Mouse (Mus musculus): ENCODE data around the gene Axl. TPM values are rescaled to one million over a fixed set of nuclear protein-coding genes. Genes with fewer than 3 reads are reported as not detected.

Gene Axl
- polyA plus RNA-seq, 2 experiments = 80.2 to 132 TPM

GRCm38 (mm10) chr7:25755468-25755833 is 33.1 kb downstream of the Axl start:
- DNase-seq (ENCODE audit: low spot score) = peak; percentile 80
- no peak for TF ChIP-seq POLR2A (IDR thresholded peaks at IDR 0.05; ENCODE audit: borderline replicate concordance, extremely low read depth, insufficient read depth, insufficient read length)

GRCm38 (mm10) chr7:25754738-25755467 is 33.6 kb downstream of the Axl start, which contains the start of gene Hnrnpul1:
TSS of gene Hnrnpul1 (minus strand) at chr7:25754757.
- WGBS = under 1% methylated on average over 52 of the region's 55 CpGs
- no peak; the same call in 1 of the 2 replicates for TF ChIP-seq POLR2A (IDR thresholded peaks at IDR 0.05; ENCODE audit: borderline replicate concordance, extremely low read depth, insufficient read depth, insufficient read length)
- ATAC-seq (ENCODE audit: low FRiP score, low read depth) = peak; percentile 93
- Histone ChIP-seq H3K9me3 (ENCODE audit: control insufficient read depth, low read length) (no peaks in the 10 kb centered on the region), H3K36me3 (ENCODE audit: control insufficient read depth, insufficient read depth, low read length) (peaks cover 40% of the 10 kb centered on the region), H3K27ac (replicated peaks; ENCODE audit: low read depth, low read length) (peak within 1 kb of the TSS; percentile 97), H3K4me3 (replicated peaks; ENCODE audit: low read length) (peak within 1 kb of the TSS; percentile 98), H3K4me2 (replicated peaks; ENCODE audit: low read depth, low read length, severe bottlenecking) (peak within 1 kb of the TSS; percentile 96), H3K9ac (ENCODE audit: low read depth, low read length, severe bottlenecking) (peak within 1 kb of the TSS; percentile 99), H3K4me1 (ENCODE audit: control insufficient read depth, insufficient read depth, low read length) (peaks cover 13% of the 10 kb centered on the region), H3K27me3 (ENCODE audit: control insufficient read depth, insufficient read depth, low read length) (no peaks in the 10 kb centered on the region)
- DNase-seq (ENCODE audit: low spot score) = peak; percentile 100

More at GRCm38 (mm10) chr7:25755468-25755833, 33.1 kb downstream of the Axl start:
- ATAC-seq (ENCODE audit: low FRiP score, low read depth) = peak; percentile 35
- Histone ChIP-seq H3K4me3 (replicated peaks; ENCODE audit: low read length) (peak overlapping the region; percentile 98), H3K36me3 (ENCODE audit: control insufficient read depth, insufficient read depth, low read length) (peaks cover 41% of the 10 kb centered on the region), H3K27me3 (ENCODE audit: control insufficient read depth, insufficient read depth, low read length) (no peaks in the 10 kb centered on the region), H3K4me1 (ENCODE audit: control insufficient read depth, insufficient read depth, low read length) (peaks cover 13% of the 10 kb centered on the region), H3K9ac (ENCODE audit: low read depth, low read length, severe bottlenecking) (peak overlapping the region; percentile 47), H3K9me3 (ENCODE audit: control insufficient read depth, low read length) (no peaks in the 10 kb centered on the region), H3K4me2 (replicated peaks; ENCODE audit: low read depth, low read length, severe bottlenecking) (peak overlapping the region; percentile 96), H3K27ac (replicated peaks; ENCODE audit: low read depth, low read length) (peak overlapping the region; percentile 97)
- WGBS = under 1% methylated on average over 15 of the region's 15 CpGs

GRCm38 (mm10) chr7:25754439-25754737 is 34.1 kb downstream of the Axl start:
- WGBS = 0% methylated on average over 25 of the region's 30 CpGs
- no peaks in the 10 kb centered on the region for H3K9me3 ChIP-seq (ENCODE audit: control insufficient read depth, low read length)
- TF ChIP-seq POLR2A (IDR thresholded peaks at IDR 0.05; ENCODE audit: borderline replicate concordance, extremely low read depth, insufficient read depth, insufficient read length) = peak; percentile 65; the same call in 1 of the 2 replicates
- peak overlapping the region; percentile 97 for H3K27ac ChIP-seq (replicated peaks; ENCODE audit: low read depth, low read length)
- H3K4me1 ChIP-seq (ENCODE audit: control insufficient read depth, insufficient read depth, low read length) = peaks cover 13% of the 10 kb centered on the region
- DNase-seq (ENCODE audit: low spot score) (no peak), ATAC-seq (ENCODE audit: low FRiP score, low read depth) (no peak)
- no peaks in the 10 kb centered on the region for H3K27me3 ChIP-seq (ENCODE audit: control insufficient read depth, insufficient read depth, low read length)
- H3K9ac ChIP-seq (ENCODE audit: low read depth, low read length, severe bottlenecking) = peak overlapping the region; percentile 99
- H3K4me3 ChIP-seq (replicated peaks; ENCODE audit: low read length) = peak overlapping the region; percentile 98
- peak overlapping the region; percentile 83 for H3K4me2 ChIP-seq (replicated peaks; ENCODE audit: low read depth, low read length, severe bottlenecking)
- peaks cover 41% of the 10 kb centered on the region for H3K36me3 ChIP-seq (ENCODE audit: control insufficient read depth, insufficient read depth, low read length)

GRCm38 (mm10) chr7:25753643-25754438 is 34.7 kb downstream of the Axl start:
- H3K9ac ChIP-seq (ENCODE audit: low read depth, low read length, severe bottlenecking) = peak overlapping the region; percentile 99
- no peak for DNase-seq (ENCODE audit: low spot score)
- peak overlapping the region; percentile 97 for H3K27ac ChIP-seq (replicated peaks; ENCODE audit: low read depth, low read length)
- no peak for TF ChIP-seq POLR2A (IDR thresholded peaks at IDR 0.05; ENCODE audit: borderline replicate concordance, extremely low read depth, insufficient read depth, insufficient read length)
- peak overlapping the region; percentile 98 for H3K4me3 ChIP-seq (replicated peaks; ENCODE audit: low read length)
- H3K27me3 ChIP-seq (ENCODE audit: control insufficient read depth, insufficient read depth, low read length) = no peaks in the 10 kb centered on the region
- H3K4me2 ChIP-seq (replicated peaks; ENCODE audit: low read depth, low read length, severe bottlenecking) = peak overlapping the region; percentile 83
- no peaks in the 10 kb centered on the region for H3K9me3 ChIP-seq (ENCODE audit: control insufficient read depth, low read length)
- ATAC-seq (ENCODE audit: low FRiP score, low read depth) = peak; percentile 0
- peaks cover 13% of the 10 kb centered on the region for H3K4me1 ChIP-seq (ENCODE audit: control insufficient read depth, insufficient read depth, low read length)
- WGBS = 1% methylated on average over 43 of the region's 46 CpGs
- H3K36me3 ChIP-seq (ENCODE audit: control insufficient read depth, insufficient read depth, low read length) = peaks cover 41% of the 10 kb centered on the region

GRCm38 (mm10) chr7:25753076-25753475 is 35.4 kb downstream of the Axl start:
- DNase-seq (ENCODE audit: low spot score) (no peak), ATAC-seq (ENCODE audit: low FRiP score, low read depth) (no peak)
- H3K9ac ChIP-seq (ENCODE audit: low read depth, low read length, severe bottlenecking) = peak overlapping the region; percentile 99
- H3K36me3 ChIP-seq (ENCODE audit: control insufficient read depth, insufficient read depth, low read length) = peaks cover 43% of the 10 kb centered on the region
- no peak for TF ChIP-seq POLR2A (IDR thresholded peaks at IDR 0.05; ENCODE audit: borderline replicate concordance, extremely low read depth, insufficient read depth, insufficient read length)
- H3K4me3 ChIP-seq (replicated peaks; ENCODE audit: low read length) = peak overlapping the region; percentile 98
- peaks cover 13% of the 10 kb centered on the region for H3K4me1 ChIP-seq (ENCODE audit: control insufficient read depth, insufficient read depth, low read length)
- no peak overlapping the region for H3K27ac ChIP-seq (replicated peaks; ENCODE audit: low read depth, low read length)
- peak overlapping the region; percentile 83 for H3K4me2 ChIP-seq (replicated peaks; ENCODE audit: low read depth, low read length, severe bottlenecking)
- H3K27me3 ChIP-seq (ENCODE audit: control insufficient read depth, insufficient read depth, low read length) = no peaks in the 10 kb centered on the region
- no peaks in the 10 kb centered on the region for H3K9me3 ChIP-seq (ENCODE audit: control insufficient read depth, low read length)

Measured in limb, embryonic 14.5 days (tissue).